26 mouse cellular contexts compared by ENCODE assay signal in genomic region chr1:54808401-54809097, GRCm38 (mm10).
"Had no signal": no experiment of that assay in that cellular context is flagged by ENCODE, and none has a peak within 500 bp of the region (broad histone marks: within the 10 kb centered on the region; RNA-seq: fewer than 3 reads in every experiment).

No protein-coding gene starts in this region.

- H3K27ac ChIP-seq: gastrocnemius, adult 2 months; heart, embryonic 13.5 days; heart, embryonic 15.5 days; hindbrain, embryonic 10.5 days; hindbrain, embryonic 12.5 days; hindbrain, embryonic 14.5 days; intestine, embryonic 15.5 days; layer of hippocampus, adult 2 months; left cerebral cortex, adult 2 months; limb, embryonic 10.5 days; limb, embryonic 12.5 days; liver, embryonic 13.5 days had no signal

- H3K36me3 ChIP-seq: heart, embryonic 13.5 days; heart, embryonic 15.5 days; hindbrain, embryonic 10.5 days; hindbrain, embryonic 12.5 days; intestine, embryonic 15.5 days; limb, embryonic 10.5 days; limb, embryonic 12.5 days; liver, embryonic 13.5 days had no signal

- H3K4me3 ChIP-seq: gastrocnemius, adult 2 months; heart, embryonic 13.5 days; heart, embryonic 15.5 days; hindbrain, embryonic 10.5 days; hindbrain, embryonic 12.5 days; intestine, embryonic 15.5 days; layer of hippocampus, adult 2 months; left cerebral cortex, adult 2 months; limb, embryonic 10.5 days; limb, embryonic 12.5 days; liver, embryonic 13.5 days had no signal

- DNase-seq: gastrocnemius, adult 2 months; gastrocnemius, postnatal 10 days; gastrocnemius, postnatal 25 days; heart, postnatal 4 days; kidney, adult 18-20 months; kidney, adult 8-10 months; kidney, postnatal 10 days; kidney, postnatal 25 days; kidney, postnatal 4 days; liver; liver, embryonic 13.5 days had no signal

- H3K4me1 ChIP-seq: hindbrain, embryonic 10.5 days; hindbrain, embryonic 12.5 days; intestine, embryonic 15.5 days; limb, embryonic 12.5 days had no signal

- ATAC-seq: hindbrain, embryonic 16.5 days; inflammation-experienced regulatory T-cells, adult 6 months; intestine, embryonic 15.5 days; intestine, postnatal 0 days had no signal

- H3K4me2 ChIP-seq: heart, embryonic 11.5 days; heart, embryonic 13.5 days; heart, embryonic 15.5 days; hindbrain, embryonic 12.5 days; hindbrain, embryonic 14.5 days; intestine, embryonic 15.5 days; limb, embryonic 12.5 days; liver, embryonic 11.5 days; liver, embryonic 13.5 days had no signal

- H3K9ac ChIP-seq: heart, embryonic 13.5 days; heart, embryonic 15.5 days; hindbrain, embryonic 12.5 days; hindbrain, embryonic 14.5 days; intestine, embryonic 15.5 days; limb, embryonic 12.5 days; liver, embryonic 13.5 days had no signal

- H3K9me3 ChIP-seq: heart, embryonic 13.5 days; heart, embryonic 15.5 days; hindbrain, embryonic 10.5 days; hindbrain, embryonic 12.5 days; intestine, embryonic 15.5 days; limb, embryonic 10.5 days; limb, embryonic 12.5 days; liver, embryonic 13.5 days had no signal

- H3K27me3 ChIP-seq: heart, embryonic 13.5 days; heart, embryonic 15.5 days; hindbrain, embryonic 12.5 days; intestine, embryonic 15.5 days; limb, embryonic 12.5 days; liver, embryonic 13.5 days had no signal
